In genomic region chr7:99182432-99183172, GRCm38 (mm10) we compare ENCODE assay signal across 8 mouse cellular contexts. TPM values are rescaled to one million over a fixed set of nuclear protein-coding genes. Genes with fewer than 3 reads are reported as not detected.
DNase-seq lines count a peak whose midpoint lies in the region; ATAC-seq lines count a peak whose summit lies in the region.

Dgat2 (minus strand) TSS chr7:99182719.

- WGBS in hindbrain, embryonic 11.5 days: under 1% methylated on average over 63 of the region's 63 CpGs

- no peaks in the 10 kb centered on the region for H3K36me3 ChIP-seq in hindbrain, embryonic 11.5 days (ENCODE audit: control insufficient read depth, insufficient read depth, low read length)

- no peaks in the 10 kb centered on the region for H3K27me3 ChIP-seq in hindbrain, embryonic 11.5 days (ENCODE audit: control insufficient read depth, insufficient read depth, low read length)

- peak within 1 kb of the TSS; percentile 68 for H3K4me3 ChIP-seq in hindbrain, embryonic 11.5 days (ENCODE audit: low read depth, low read length)

- 0 out of 2 replicates have a peak, but pooled peaks cover 3% of the 10 kb centered on the region for H3K4me1 ChIP-seq in hindbrain, embryonic 11.5 days (replicated peaks; ENCODE audit: control insufficient read depth, insufficient read depth, low read length)

- H3K9me3 ChIP-seq in hindbrain, embryonic 11.5 days (ENCODE audit: control insufficient read depth, low read length): no peaks in the 10 kb centered on the region

- peak; percentile 96 for ATAC-seq in hindbrain, embryonic 11.5 days (ENCODE audit: low FRiP score)

- peak within 1 kb of the TSS; percentile 48; the same call in 1 of the 2 replicates for H3K27ac ChIP-seq in hindbrain, embryonic 11.5 days (ENCODE audit: low read depth, low read length)

- peak; percentile 94 for DNase-seq in MN1 (ENCODE audit: low spot score)
- DNase-seq in cerebellum, adult 9-10 months: peak; percentile 93
- DNase-seq in frontal cortex, adult 2 months (ENCODE audit: extremely low spot score in 1 of 2, low spot score in 1 of 2): peak; percentile 74 to 93
- peak; percentile 96 for DNase-seq in hindbrain, embryonic 11.5 days (ENCODE audit: low spot score)
- peak; percentile 94 to 96 for DNase-seq in layer of hippocampus, postnatal 10 days (ENCODE audit: low spot score in 2 of 2)
- peak; percentile 91 for DNase-seq in lung, postnatal 10 days
- DNase-seq in ovary, postnatal 36 days (ENCODE audit: low spot score): peak; percentile 91
- peak; percentile 94 for DNase-seq in thymus, postnatal 25 days

- H3K4me2 ChIP-seq in hindbrain, embryonic 11.5 days (replicated peaks; ENCODE audit: low read depth, low read length): peak within 1 kb of the TSS; percentile 96

- peak within 1 kb of the TSS; percentile 79 for H3K9ac ChIP-seq in hindbrain, embryonic 11.5 days (ENCODE audit: low read depth, low read length)

RNA-seq across cellular contexts. Expression of gene Dgat2, which starts in this region (rescaled TPM):
- 58.0 and 63.4 TPM in 2 replicates for polyA plus RNA-seq in frontal cortex, adult 2 months (2012; rRNA removed)
- polyA plus RNA-seq in hindbrain, embryonic 11.5 days (2014; fragmentation: Nextera tagmentation; extraction: Ambion mirVana): 9.4 and 11.2 TPM in 2 replicates
- 10 to 100 TPM; 77.9 to 82.9 TPM for total RNA-seq in layer of hippocampus, postnatal 10 days (2021)

Comparison
In these comparisons a context has a peak if more than half of its experiments do, and no peak if none do; other contexts are left out.
1. Peak in every context shown above with its lines: DNase-seq, ATAC-seq, H3K4me3 ChIP-seq and H3K27ac ChIP-seq.